Mouse (Mus musculus): ENCODE data around the gene 4931409K22Rik.

GRCm38 (mm10) chr5:24578109-24578963 is 21.7 kb upstream of the 4931409K22Rik start:
- TF ChIP-seq POLR2A (IDR thresholded peaks at IDR 0.05; ENCODE audit: insufficient read depth, low read length) (no peak), CTCF (IDR thresholded peaks at IDR 0.05; ENCODE audit: low read depth, low read length) (no peak), EP300 (IDR thresholded peaks at IDR 0.05; ENCODE audit: insufficient read depth, low read depth, low read length) (no peak)
